Mouse (Mus musculus) hindbrain, embryonic 14.5 days (tissue): ENCODE results near the gene Igf2r. TPM values are rescaled to one million over a fixed set of nuclear protein-coding genes. Genes with fewer than 3 reads are reported as not detected.
A peak's percentile ranks its signal among the peaks of the same experiment; 100 is the strongest.

Experiments used
- ATAC-seq: fragments of 200-750 bp; cut with Nextera tagmentation; 2 replicates; pipeline ENCODE4 v1.8.0; 2017; ENCODE audit warnings: moderate number of reproducible peaks, mild to moderate bottlenecking, moderate TSS enrichment, moderate library complexity; ENCODE audit not compliant: low FRiP score
- DNase-seq: peaks from one replicate; pipeline ENCODE4 v3.0.0-alpha.2; 2015; ENCODE audit warnings: low spot score
- H3K27ac ChIP-seq: fragments of 300-500 bp; sonication (generic); 2 replicates; pipeline ENCODE4 v1.5.1; 2014; ENCODE audit warnings: mild to moderate bottlenecking, moderate library complexity
- H3K27me3 ChIP-seq: fragments of 300-500 bp; sonication (generic); 2 replicates; pipeline ENCODE4 v1.6.1; 2014; ENCODE audit warnings: mild to moderate bottlenecking, low read length, mixed read lengths; ENCODE audit not compliant: control insufficient read depth, insufficient read depth
- H3K36me3 ChIP-seq: fragments of 300-500 bp; sonication (generic); replicated peaks from 2 replicates; pipeline ENCODE4 v1.6.1; 2014; ENCODE audit not compliant: control insufficient read depth, insufficient read depth
- H3K4me1 ChIP-seq: fragments of 300-500 bp; sonication (generic); replicated peaks from 2 replicates; pipeline ENCODE4 v1.6.1; 2014; ENCODE audit warnings: antibody characterized with exemption, low read length, mixed read lengths; ENCODE audit not compliant: control insufficient read depth, insufficient read depth
- H3K4me2 ChIP-seq: fragments of 300-500 bp; sonication (generic); replicated peaks from 2 replicates; pipeline ENCODE4 v1.6.1; 2014; ENCODE audit warnings: mild to moderate bottlenecking, moderate library complexity
- H3K4me3 ChIP-seq: fragments of 300-500 bp; sonication (generic); replicated peaks from 2 replicates; pipeline ENCODE4 v1.5.1; 2014; ENCODE audit warnings: mild to moderate bottlenecking, low read length
- H3K9ac ChIP-seq: fragments of 300-500 bp; sonication (generic); 2 replicates; pipeline ENCODE4 v1.6.1; 2014
- H3K9me3 ChIP-seq: fragments of 300-500 bp; sonication (generic); 2 replicates; pipeline ENCODE4 v1.6.1; 2016; ENCODE audit warnings: low read length; ENCODE audit not compliant: control insufficient read depth
- WGBS: fragments of 180-500 bp; shearing (Covaris S2); extraction: QIAGEN DNeasy Blood & Tissue Kit; methylation state at CpG from one replicate; pipeline ENCODE4 v1.1.7; 2014; 5-methylcytosine and 5-hydroxymethylcytosine counted together
- polyA plus RNA-seq: library from polyadenylated mRNA; unstranded; fragments of >200 nt; fragmentation: Nextera tagmentation; extraction: Ambion mirVana; gene quantifications from 2 replicates; pipeline ENCODE4 v1.2.1, GENCODE M21; 2014

Gene Igf2r
- polyA plus RNA-seq, 1 experiment from 2014 or later = 14.9 TPM

GRCm38 (mm10) chr17:12790353-12791078 lies 21.1 kb upstream of the Igf2r start:
- DNase-seq = peak; percentile 48
- Histone ChIP-seq H3K4me1 (peaks cover 29% of the 10 kb centered on the region), H3K4me2 (no peak overlapping the region), H3K9me3 (no peaks in the 10 kb centered on the region), H3K4me3 (no peak overlapping the region), H3K9ac (0 out of 2 replicates have a peak overlapping the region, but pooled peaks have one; percentile 5), H3K27me3 (no peaks in the 10 kb centered on the region), H3K27ac (peak overlapping the region; percentile 76), H3K36me3 (no peaks in the 10 kb centered on the region)
- peak; percentile 83 for ATAC-seq
- WGBS = 33% methylated on average over 10 of the region's 10 CpGs

GRCm38 (mm10) chr17:12782861-12783847 lies 13.7 kb upstream of the Igf2r start:
- 73% methylated on average over 11 of the region's 11 CpGs for WGBS
- ATAC-seq (no peak), DNase-seq (no peak)
- H3K27ac ChIP-seq = no peak overlapping the region
- no peak overlapping the region for H3K9ac ChIP-seq
- no peaks in the 10 kb centered on the region for H3K4me1 ChIP-seq
- no peaks in the 10 kb centered on the region for H3K9me3 ChIP-seq
- no peak overlapping the region for H3K4me3 ChIP-seq
- no peaks in the 10 kb centered on the region for H3K27me3 ChIP-seq
- H3K36me3 ChIP-seq = no peaks in the 10 kb centered on the region
- no peak overlapping the region for H3K4me2 ChIP-seq

GRCm38 (mm10) chr17:12781101-12781500 lies 11.6 kb upstream of the Igf2r start:
- Histone ChIP-seq H3K27ac (no peak overlapping the region), H3K27me3 (no peaks in the 10 kb centered on the region), H3K4me3 (no peak overlapping the region), H3K9me3 (no peaks in the 10 kb centered on the region), H3K9ac (no peak overlapping the region), H3K4me1 (no peaks in the 10 kb centered on the region), H3K4me2 (no peak overlapping the region), H3K36me3 (no peaks in the 10 kb centered on the region)
- ATAC-seq (no peak), DNase-seq (no peak)
- 51% methylated on average over 5 of the region's 5 CpGs for WGBS

- H3K4me3 ChIP-seq = no peak overlapping the region
- H3K27me3 ChIP-seq = no peaks in the 10 kb centered on the region
- DNase-seq (no peak), ATAC-seq (no peak)
- H3K9ac ChIP-seq = no peak overlapping the region
- no peak overlapping the region for H3K27ac ChIP-seq
- no peaks in the 10 kb centered on the region for H3K9me3 ChIP-seq
- WGBS = 57% methylated on average over 8 of the region's 8 CpGs
- no peak overlapping the region for H3K4me2 ChIP-seq
- no peaks in the 10 kb centered on the region for H3K4me1 ChIP-seq
- H3K36me3 ChIP-seq = no peaks in the 10 kb centered on the region
These were observed 10.7 kb upstream of the Igf2r start for GRCm38 (mm10) chr17:12780125-12780524.

- ATAC-seq = no peak
- no peaks in the 10 kb centered on the region for H3K36me3 ChIP-seq
- no peaks in the 10 kb centered on the region for H3K27me3 ChIP-seq
- no peak overlapping the region for H3K4me3 ChIP-seq
- H3K9ac ChIP-seq = no peak overlapping the region
- no peak overlapping the region for H3K27ac ChIP-seq
- H3K4me1 ChIP-seq = no peaks in the 10 kb centered on the region
- DNase-seq = no peak
- 87% methylated on average over 3 of the region's 3 CpGs for WGBS
- H3K9me3 ChIP-seq = no peaks in the 10 kb centered on the region
- no peak overlapping the region for H3K4me2 ChIP-seq
These were observed 10.0 kb upstream of the Igf2r start for GRCm38 (mm10) chr17:12779442-12779841.

- Histone ChIP-seq H3K4me3 (no peak overlapping the region), H3K36me3 (no peaks in the 10 kb centered on the region), H3K27ac (no peak overlapping the region), H3K27me3 (no peaks in the 10 kb centered on the region), H3K9me3 (no peaks in the 10 kb centered on the region), H3K4me1 (peaks cover under 1% of the 10 kb centered on the region), H3K9ac (no peak overlapping the region), H3K4me2 (no peak overlapping the region)
- no peak for ATAC-seq
- WGBS = 81% methylated on average over 3 of the region's 3 CpGs
- DNase-seq = no peak
These were observed 4.5 kb upstream of the Igf2r start for GRCm38 (mm10) chr17:12773956-12774355.

GRCm38 (mm10) chr17:12770500-12770899 lies 1.0 kb upstream of the Igf2r start:
- DNase-seq (no peak), ATAC-seq (no peak)
- H3K4me1 ChIP-seq = peaks cover 35% of the 10 kb centered on the region
- no peak overlapping the region for H3K4me3 ChIP-seq
- no peak overlapping the region for H3K4me2 ChIP-seq
- H3K27me3 ChIP-seq = no peaks in the 10 kb centered on the region
- no peaks in the 10 kb centered on the region for H3K36me3 ChIP-seq
- H3K9me3 ChIP-seq = no peaks in the 10 kb centered on the region
- no peak overlapping the region for H3K27ac ChIP-seq
- H3K9ac ChIP-seq = no peak overlapping the region
- WGBS = 88% methylated on average over 5 of the region's 5 CpGs

- no peak for DNase-seq
- peak; percentile 34 for ATAC-seq
- Histone ChIP-seq H3K4me2 (peak overlapping the region; percentile 82), H3K9ac (peak overlapping the region; percentile 79), H3K4me3 (peak overlapping the region; percentile 89), H3K27me3 (no peaks in the 10 kb centered on the region), H3K4me1 (peaks cover 36% of the 10 kb centered on the region), H3K9me3 (no peaks in the 10 kb centered on the region), H3K36me3 (0 out of 2 replicates have a peak, but pooled peaks cover 4% of the 10 kb centered on the region), H3K27ac (peak overlapping the region; percentile 81; the same call in 1 of the 2 replicates)
- 6% methylated on average over 41 of the region's 41 CpGs for WGBS
These were observed 767 bp downstream of the Igf2r start for GRCm38 (mm10) chr17:12768415-12769379.
